Comparison of ENCODE assay signal across 7 mouse cellular contexts in the genomic region with DNA sequence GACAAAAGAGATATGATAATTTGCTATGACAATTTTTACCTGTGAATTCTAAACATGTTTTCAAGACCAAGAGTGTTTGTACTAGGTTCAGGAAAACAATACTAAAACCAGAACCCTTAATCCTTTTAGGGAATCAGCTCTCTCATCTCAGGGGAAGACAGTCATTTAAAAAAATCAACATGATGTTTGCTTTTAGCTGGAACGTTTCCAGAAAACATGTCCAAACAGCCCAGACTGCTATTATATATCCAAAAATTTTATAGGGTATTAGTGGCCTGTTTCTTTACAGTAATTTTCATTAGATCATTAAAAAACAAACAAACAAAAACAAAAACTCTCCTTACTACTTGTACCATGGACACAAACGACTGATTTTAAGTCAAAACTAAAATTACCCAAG. TPM values are rescaled to one million over a fixed set of nuclear protein-coding genes. Genes with fewer than 3 reads are reported as not detected.
DNase-seq lines count a peak whose midpoint lies in the region; ATAC-seq lines count a peak whose summit lies in the region.

No protein-coding gene starts in this region.

- no peaks in the 10 kb centered on the region for H3K27me3 ChIP-seq in lung, embryonic 15.5 days
- H3K27me3 ChIP-seq in forebrain, embryonic 12.5 days, result no peaks in the 10 kb centered on the region
- no peaks in the 10 kb centered on the region for H3K27me3 ChIP-seq in limb, embryonic 12.5 days
- no peaks in the 10 kb centered on the region for H3K27me3 ChIP-seq in neural tube, embryonic 15.5 days (replicated peaks)

- H3K4me2 ChIP-seq in lung, embryonic 15.5 days, result peak overlapping the region; percentile 58
- H3K4me2 ChIP-seq in forebrain, embryonic 12.5 days, result peak overlapping the region; percentile 64
- peak overlapping the region; percentile 64 for H3K4me2 ChIP-seq in limb, embryonic 12.5 days
- peak overlapping the region; percentile 63 for H3K4me2 ChIP-seq in neural tube, embryonic 15.5 days

- H3K9me3 ChIP-seq in lung, embryonic 15.5 days, result no peaks in the 10 kb centered on the region
- H3K9me3 ChIP-seq in forebrain, embryonic 12.5 days, result no peaks in the 10 kb centered on the region
- H3K9me3 ChIP-seq in limb, embryonic 12.5 days, result no peaks in the 10 kb centered on the region
- no peaks in the 10 kb centered on the region for H3K9me3 ChIP-seq in neural tube, embryonic 15.5 days (replicated peaks)

- no peak overlapping the region for H3K27ac ChIP-seq in lung, embryonic 15.5 days
- H3K27ac ChIP-seq in forebrain, embryonic 12.5 days, result no peak overlapping the region
- no peak overlapping the region for H3K27ac ChIP-seq in limb, embryonic 12.5 days
- no peak overlapping the region for H3K27ac ChIP-seq in neural tube, embryonic 15.5 days (replicated peaks)

- peak overlapping the region; percentile 88; the same call in 1 of the 2 replicates for H3K9ac ChIP-seq in lung, embryonic 15.5 days
- H3K9ac ChIP-seq in forebrain, embryonic 12.5 days, result no peak overlapping the region; the same call in 1 of the 2 replicates
- H3K9ac ChIP-seq in limb, embryonic 12.5 days (replicated peaks), result no peak overlapping the region
- peak overlapping the region; percentile 100; the same call in 1 of the 2 replicates for H3K9ac ChIP-seq in neural tube, embryonic 15.5 days (replicated peaks)

- H3K4me3 ChIP-seq in lung, embryonic 15.5 days, result peak overlapping the region; percentile 74
- H3K4me3 ChIP-seq in forebrain, embryonic 12.5 days (replicated peaks), result peak overlapping the region; percentile 70
- peak overlapping the region; percentile 71 for H3K4me3 ChIP-seq in limb, embryonic 12.5 days (replicated peaks)
- H3K4me3 ChIP-seq in neural tube, embryonic 15.5 days (replicated peaks), result peak overlapping the region; percentile 99

- peaks cover 47% of the 10 kb centered on the region for H3K4me1 ChIP-seq in lung, embryonic 15.5 days
- H3K4me1 ChIP-seq in forebrain, embryonic 12.5 days, result peaks cover 40% of the 10 kb centered on the region
- peaks cover 14% of the 10 kb centered on the region for H3K4me1 ChIP-seq in limb, embryonic 12.5 days (replicated peaks)
- peaks cover 38% of the 10 kb centered on the region for H3K4me1 ChIP-seq in neural tube, embryonic 15.5 days

- peaks cover 14% of the 10 kb centered on the region for H3K36me3 ChIP-seq in lung, embryonic 15.5 days
- peaks cover 7% of the 10 kb centered on the region; the same call in 1 of the 2 replicates for H3K36me3 ChIP-seq in forebrain, embryonic 12.5 days (replicated peaks)
- H3K36me3 ChIP-seq in limb, embryonic 12.5 days, result peaks cover 16% of the 10 kb centered on the region; the same call in 1 of the 2 replicates
- H3K36me3 ChIP-seq in neural tube, embryonic 15.5 days, result no peaks in the 10 kb centered on the region

- WGBS in lung, embryonic 15.5 days, result 8% methylated on average over 2 of the region's 2 CpGs
- WGBS in forebrain, embryonic 12.5 days, result 51% methylated on average over 2 of the region's 2 CpGs
- whole genome bisulfite sequencing in limb, embryonic 12.5 days, result 32% methylated on average over 2 of the region's 2 CpGs
- WGBS in neural tube, embryonic 15.5 days, result 42% methylated on average over 2 of the region's 2 CpGs

- no peak for DNase-seq in lung, adult 18-20 months
- DNase-seq in cerebellum, adult 11 months, result no peak
- DNase-seq in ovary, postnatal 14 days (ENCODE audit: low spot score), result no peak

- ATAC-seq in lung, embryonic 15.5 days (ENCODE audit: borderline replicate concordance, extremely low read depth, low FRiP score, low TSS enrichment), result no peak
- ATAC-seq in forebrain, embryonic 12.5 days (ENCODE audit: low FRiP score), result no peak
- ATAC-seq in limb, embryonic 12.5 days (ENCODE audit: insufficient number of reproducible peaks, insufficient read depth, low FRiP score, low TSS enrichment, low read depth), result no peak
- no peak for ATAC-seq in neural tube, embryonic 15.5 days (ENCODE audit: low FRiP score)

RNA-seq across cellular contexts. Expression of a gene that starts 1.3 kb away (rescaled TPM):
- polyA plus RNA-seq in lung, embryonic 15.5 days (2015; fragmentation: Nextera tagmentation; extraction: Ambion mirVana), result 797 and 873 TPM in 2 replicates
- 334 and 364 TPM in 2 replicates for polyA plus RNA-seq in forebrain, embryonic 12.5 days (2016; fragmentation: Nextera tagmentation; extraction: Ambion mirVana)
- 460 and 473 TPM in 2 replicates for polyA plus RNA-seq in limb, embryonic 12.5 days (2016; fragmentation: Nextera tagmentation; extraction: Ambion mirVana)
- 763 and 813 TPM in 2 replicates for polyA plus RNA-seq in neural tube, embryonic 15.5 days (2015; fragmentation: Nextera tagmentation; extraction: Ambion mirVana)

RNA-seq across cellular contexts. Expression of a gene that starts 58.1 kb away (rescaled TPM):
- 14.5 and 18.4 TPM in 2 replicates for polyA plus RNA-seq in lung, embryonic 15.5 days (2015; fragmentation: Nextera tagmentation; extraction: Ambion mirVana)
- 30.4 and 31.4 TPM in 2 replicates for polyA plus RNA-seq in forebrain, embryonic 12.5 days (2016; fragmentation: Nextera tagmentation; extraction: Ambion mirVana)
- 18.8 and 22.2 TPM in 2 replicates for polyA plus RNA-seq in limb, embryonic 12.5 days (2016; fragmentation: Nextera tagmentation; extraction: Ambion mirVana)
- 20.3 and 25.4 TPM in 2 replicates for polyA plus RNA-seq in neural tube, embryonic 15.5 days (2015; fragmentation: Nextera tagmentation; extraction: Ambion mirVana)

Comparison
In these comparisons a context has a peak if more than half of its experiments do, and no peak if none do; other contexts are left out.
1. H3K9ac ChIP-seq: peak in lung, embryonic 15.5 days (single experiment) and neural tube, embryonic 15.5 days (single experiment); none in forebrain, embryonic 12.5 days (single experiment) and limb, embryonic 12.5 days (single experiment).
2. Peak in every context shown above with its lines, with median percentiles within 50 percentile points of each other: H3K4me2 ChIP-seq and H3K4me3 ChIP-seq.